Mouse (Mus musculus) cerebellum, adult 2 months (tissue): ENCODE data around the gene F2r. TPM values are rescaled to one million over a fixed set of nuclear protein-coding genes. Genes with fewer than 3 reads are reported as not detected.

Experiments
- DNase-seq, 2 experiments: peaks; one replicate each; pipeline ENCODE4 v3.0.0; 2021
- H3K27ac ChIP-seq: fragments of 200-500 bp; 2 replicates; pipeline ENCODE4 v1.5.1; 2012; ENCODE audit warnings: low read length, control low read depth, inconsistent platforms; ENCODE audit not compliant: insufficient read depth
- H3K27me3 ChIP-seq: fragments of 200-500 bp; 2 replicates; pipeline ENCODE4 v1.6.1; 2012; ENCODE audit warnings: inconsistent platforms, mild to moderate bottlenecking, low read length, moderate library complexity; ENCODE audit not compliant: control insufficient read depth, insufficient read depth
- H3K4me1 ChIP-seq: fragments of 200-500 bp; 2 replicates; pipeline ENCODE4 v1.6.1; 2011; ENCODE audit warnings: low read length; ENCODE audit not compliant: control insufficient read depth, insufficient read depth
- H3K4me3 ChIP-seq: fragments of 200-500 bp; replicated peaks from 2 replicates; pipeline ENCODE3; 2011; ENCODE audit warnings: mild to moderate bottlenecking, low read depth, low read length, control low read depth; ENCODE audit not compliant: insufficient read depth
- CTCF ChIP-seq: fragments of 200-500 bp; IDR thresholded peaks from 2 replicates; pipeline ENCODE4 v1.5.1; 2011; ENCODE audit warnings: low read depth, mild to moderate bottlenecking, control low read depth, low read length, moderate library complexity, borderline replicate concordance; ENCODE audit not compliant: insufficient read depth
- POLR2A ChIP-seq: fragments of 200-500 bp; IDR thresholded peaks from 2 replicates; pipeline ENCODE4 v1.6.1; 2011; ENCODE audit warnings: low read length, control low read depth, borderline replicate concordance; ENCODE audit not compliant: insufficient read depth
- WGBS: fragments of 180-500 bp; shearing (Covaris S2); methylation state at CpG from one replicate; pipeline ENCODE4 v1.1.7; 2018; 5-methylcytosine and 5-hydroxymethylcytosine counted together
- polyA plus RNA-seq: library from polyadenylated mRNA; depleted of rRNA; stranded (reverse); fragments of >200 nt; gene quantifications from 2 replicates; pipeline ENCODE4 v1.2.3, GENCODE M21; 2012

Gene F2r
- polyA plus RNA-seq, 1 experiment: 4.4 TPM

DNA sequence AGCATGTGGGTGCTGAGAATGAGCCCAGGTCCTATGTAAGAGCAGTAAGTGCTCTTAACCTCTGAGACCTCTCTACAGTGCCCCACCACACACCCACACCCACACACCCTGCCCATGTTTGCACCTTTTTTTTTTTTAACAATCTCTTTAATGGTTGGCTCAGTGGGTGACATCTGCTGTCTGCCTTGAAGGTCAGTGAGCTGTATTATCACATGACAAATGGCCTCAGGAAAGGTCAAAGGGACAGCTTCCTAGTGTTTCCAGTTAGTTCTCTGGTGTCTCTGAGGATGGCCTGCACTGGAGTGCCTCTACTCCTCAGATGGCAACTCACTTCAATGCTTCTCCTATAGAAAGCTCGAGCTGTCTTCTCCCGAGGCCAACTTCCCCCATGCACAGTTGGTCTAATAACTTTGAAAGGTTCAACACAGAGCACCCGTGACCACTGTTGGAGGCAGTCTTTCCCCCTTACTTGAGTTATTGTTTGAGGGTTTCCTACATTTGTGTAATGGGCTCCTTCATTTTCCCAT lies 18.4 kb downstream of the F2r start:
- Histone ChIP-seq H3K27ac (no peak overlapping the region), H3K27me3 (no peaks in the 10 kb centered on the region), H3K4me3 (no peak overlapping the region), H3K4me1 (no peaks in the 10 kb centered on the region)
- no peak for DNase-seq
- WGBS: 66% methylated on average over 3 of the region's 3 CpGs
- no peak for TF ChIP-seq POLR2A
- no peak for TF ChIP-seq CTCF

DNA sequence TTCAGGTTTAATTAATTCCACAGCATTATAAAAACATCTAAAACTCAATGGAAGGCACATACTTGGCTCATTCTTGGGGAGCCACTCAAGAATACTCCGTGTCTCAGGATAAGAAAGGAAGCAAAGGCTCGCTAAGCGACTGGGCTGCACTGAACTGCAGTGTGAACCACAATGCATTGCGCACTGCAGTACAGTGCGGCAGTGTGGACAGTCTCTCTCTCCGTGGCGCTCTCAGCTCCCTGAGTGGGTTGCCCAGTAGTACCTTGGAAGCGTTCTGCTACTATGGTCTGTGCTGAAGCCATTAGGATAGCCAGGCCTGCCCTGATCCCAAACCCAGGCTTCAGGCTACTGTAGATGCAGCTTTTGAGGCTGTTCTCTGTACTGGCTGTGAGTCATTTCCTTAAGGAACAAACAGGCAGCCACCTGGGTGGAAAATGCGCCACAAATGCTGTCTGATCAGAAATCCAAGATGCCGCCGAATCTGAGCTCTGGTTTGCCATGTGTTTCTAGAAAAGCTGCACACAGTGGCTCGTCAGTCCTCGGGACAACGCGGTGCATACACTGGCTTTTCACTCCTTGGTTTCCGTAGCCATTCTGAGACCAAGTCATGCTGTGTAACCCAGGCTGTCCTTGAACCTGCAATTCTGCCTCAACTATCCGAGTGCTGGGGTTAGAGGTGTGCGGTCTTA lies 19.9 kb downstream of the F2r start:
- Histone ChIP-seq H3K4me1 (no peaks in the 10 kb centered on the region), H3K27me3 (no peaks in the 10 kb centered on the region), H3K4me3 (no peak overlapping the region), H3K27ac (no peak overlapping the region)
- 87% methylated on average over 18 of the region's 18 CpGs for WGBS
- no peak for DNase-seq
- no peak for TF ChIP-seq CTCF
- TF ChIP-seq POLR2A: no peak

DNA sequence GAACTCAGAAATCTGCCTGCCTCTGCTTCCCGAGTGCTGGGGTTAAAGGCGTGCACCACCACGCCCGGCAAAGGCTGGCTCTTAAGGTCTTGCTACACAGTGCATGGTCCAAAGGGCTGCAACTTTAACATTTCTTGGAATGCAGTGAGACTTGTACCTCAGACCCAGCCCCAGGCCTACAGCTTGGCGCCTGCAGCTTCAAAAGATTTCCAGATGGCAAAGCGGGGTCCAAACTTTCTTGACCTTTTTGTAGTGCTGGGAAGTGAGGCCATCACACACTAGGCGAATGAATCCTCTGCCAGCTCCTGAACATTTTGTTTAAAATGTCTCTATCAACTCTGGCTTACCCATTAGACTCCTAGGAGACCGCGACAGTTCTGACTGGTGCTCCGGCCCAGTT lies 20.7 kb downstream of the F2r start:
- 90% methylated on average over 10 of the region's 10 CpGs for WGBS
- TF ChIP-seq POLR2A (no peak), CTCF (no peak)
- Histone ChIP-seq H3K4me1 (no peaks in the 10 kb centered on the region), H3K27me3 (no peaks in the 10 kb centered on the region), H3K27ac (no peak overlapping the region), H3K4me3 (no peak overlapping the region)
- DNase-seq: no peak

DNA sequence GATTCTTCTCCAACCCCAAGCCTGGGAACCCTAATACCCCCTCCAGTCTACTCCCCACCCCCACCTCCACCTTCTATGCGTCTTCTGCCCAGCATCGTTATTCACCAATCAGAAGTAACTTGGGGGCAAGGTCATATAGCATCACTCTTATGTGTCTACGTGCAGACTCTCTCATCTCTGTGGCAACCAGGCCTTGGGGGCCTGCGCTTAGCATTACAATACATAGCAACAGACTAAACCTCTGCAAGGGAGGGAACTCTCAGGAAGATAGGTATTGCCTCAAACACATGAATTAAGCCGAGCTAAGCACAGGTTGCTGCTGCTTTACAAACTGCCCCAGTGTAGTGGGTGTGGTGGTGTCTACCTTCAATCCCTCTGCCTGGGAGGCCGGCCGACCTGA lies 21.6 kb downstream of the F2r start:
- Histone ChIP-seq H3K27me3 (no peaks in the 10 kb centered on the region), H3K27ac (no peak overlapping the region), H3K4me1 (no peaks in the 10 kb centered on the region), H3K4me3 (no peak overlapping the region)
- 82% methylated on average over 7 of the region's 7 CpGs for WGBS
- DNase-seq: no peak
- TF ChIP-seq POLR2A: no peak
- no peak for TF ChIP-seq CTCF

DNA sequence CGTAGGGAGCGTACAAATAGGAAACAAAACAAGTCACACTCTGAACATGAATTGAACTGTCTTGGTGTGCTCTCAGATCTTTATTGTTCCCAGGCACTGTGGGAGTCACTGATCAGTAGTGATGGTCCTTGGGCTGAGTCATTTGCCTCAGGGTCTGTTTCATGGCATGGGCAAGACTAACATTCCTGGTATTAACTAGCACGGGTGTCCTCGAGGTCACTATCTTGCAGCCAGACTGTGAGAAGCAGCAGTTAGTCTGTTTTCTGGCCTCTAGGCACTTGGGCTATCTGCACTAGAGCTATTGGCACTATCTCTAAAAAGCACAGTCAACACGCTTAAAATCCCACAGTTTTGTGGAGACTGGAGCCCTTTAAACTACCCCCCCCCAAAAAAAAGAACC lies 22.4 kb downstream of the F2r start:
- Histone ChIP-seq H3K27me3 (no peaks in the 10 kb centered on the region), H3K27ac (no peak overlapping the region), H3K4me3 (no peak overlapping the region), H3K4me1 (no peaks in the 10 kb centered on the region)
- TF ChIP-seq CTCF (no peak), POLR2A (no peak)
- no peak for DNase-seq
- 78% methylated on average over 5 of the region's 5 CpGs for WGBS

DNA sequence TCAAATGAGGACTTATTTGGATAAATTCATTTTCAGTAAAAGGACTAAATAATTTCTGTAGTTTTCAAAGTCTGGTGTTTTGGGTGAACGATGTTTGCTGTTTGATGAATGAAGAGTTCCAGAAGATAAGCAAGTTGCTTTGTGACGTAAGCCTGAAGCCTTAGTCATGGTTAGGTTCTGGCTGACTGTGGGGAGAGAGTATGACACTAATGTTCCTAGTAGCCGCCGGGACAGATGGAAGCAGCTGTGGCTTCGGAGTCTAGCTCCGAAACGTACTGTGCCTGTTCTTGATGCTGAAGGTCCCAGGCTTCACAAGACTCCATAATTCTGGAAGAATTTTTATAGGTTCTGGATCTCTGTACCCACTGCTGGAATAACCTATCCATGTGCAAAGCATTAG lies 22.9 kb downstream of the F2r start:
- TF ChIP-seq CTCF (no peak), POLR2A (no peak)
- H3K4me1 ChIP-seq: no peaks in the 10 kb centered on the region
- no peak overlapping the region for H3K27ac ChIP-seq
- H3K27me3 ChIP-seq: no peaks in the 10 kb centered on the region
- no peak for DNase-seq
- WGBS: 85% methylated on average over 7 of the region's 7 CpGs
- H3K4me3 ChIP-seq: no peak overlapping the region

DNA sequence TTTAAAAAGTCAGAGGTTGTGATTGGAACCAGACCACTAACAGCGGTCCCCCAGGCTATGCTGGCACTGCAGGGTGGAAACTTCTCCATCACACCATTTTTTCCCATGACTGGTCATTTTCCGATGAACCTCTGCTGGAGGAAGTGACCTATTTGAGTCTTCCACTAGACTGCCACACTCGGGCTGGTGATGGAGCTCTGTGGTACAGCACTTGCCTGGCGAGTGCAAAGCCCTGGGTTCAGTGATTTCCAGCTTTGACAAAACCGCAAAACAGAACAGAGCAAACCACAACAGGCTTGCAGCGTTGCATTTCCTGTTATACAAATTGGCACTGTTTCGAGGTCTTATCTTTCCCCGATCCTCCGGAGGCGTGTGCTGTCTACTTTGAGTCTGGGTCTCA lies 25.4 kb downstream of the F2r start:
- Histone ChIP-seq H3K27ac (no peak overlapping the region), H3K4me3 (no peak overlapping the region), H3K27me3 (no peaks in the 10 kb centered on the region), H3K4me1 (no peaks in the 10 kb centered on the region)
- WGBS: 84% methylated on average over 10 of the region's 10 CpGs
- TF ChIP-seq POLR2A: no peak
- no peak for TF ChIP-seq CTCF
- DNase-seq: no peak

DNA sequence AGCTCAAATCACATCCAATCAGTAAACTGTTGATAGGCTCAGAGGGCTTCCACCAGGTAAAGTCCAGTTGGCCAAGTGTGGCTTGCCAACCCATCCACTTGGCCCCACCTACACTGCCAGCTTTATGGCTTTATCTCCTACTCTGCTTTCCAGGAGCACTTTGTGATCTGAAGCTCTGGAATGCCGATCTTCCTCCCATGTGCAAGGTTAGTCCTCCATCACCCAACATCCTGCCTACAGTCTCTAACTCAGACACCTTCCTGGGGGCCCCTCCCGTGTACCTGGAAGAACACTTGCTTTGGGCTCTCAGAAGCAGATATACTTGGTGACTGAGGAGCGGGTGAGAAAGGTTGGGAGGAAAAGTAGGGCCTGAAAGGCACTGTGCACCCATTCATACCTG lies 26.7 kb downstream of the F2r start:
- no peak for DNase-seq
- 87% methylated on average over 3 of the region's 3 CpGs for WGBS
- H3K27me3 ChIP-seq: no peaks in the 10 kb centered on the region
- no peak overlapping the region for H3K27ac ChIP-seq
- H3K4me1 ChIP-seq: no peaks in the 10 kb centered on the region
- no peak overlapping the region for H3K4me3 ChIP-seq
- TF ChIP-seq CTCF (no peak), POLR2A (no peak)

DNA sequence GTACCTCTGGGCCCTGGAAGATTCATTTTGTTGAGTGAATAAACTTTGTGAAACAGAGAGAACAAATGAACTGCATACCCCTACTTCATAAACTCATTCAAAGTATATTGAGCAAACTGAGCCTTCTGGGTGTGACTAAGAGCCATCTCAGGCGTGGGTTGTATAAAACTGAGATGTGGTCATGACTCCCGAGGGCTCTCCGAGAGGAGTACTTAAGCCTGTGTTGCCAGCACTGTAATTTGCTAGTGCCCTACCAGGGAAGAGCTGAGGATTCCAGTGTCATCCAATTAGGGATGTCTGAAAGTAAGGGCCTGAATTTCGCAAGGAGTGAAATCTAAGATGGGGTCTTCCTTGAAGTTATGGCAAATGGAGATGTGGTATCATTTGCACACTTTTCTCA lies 30.7 kb downstream of the F2r start:
- no peaks in the 10 kb centered on the region; the same call in 1 of the 2 replicates for H3K27me3 ChIP-seq
- DNase-seq: no peak
- no peaks in the 10 kb centered on the region for H3K4me1 ChIP-seq
- TF ChIP-seq CTCF (no peak), POLR2A (no peak)
- H3K27ac ChIP-seq: no peak overlapping the region
- WGBS: 89% methylated on average over 4 of the region's 4 CpGs
- no peak overlapping the region for H3K4me3 ChIP-seq
